Mouse (Mus musculus) MEL (cell line): ENCODE measurements around the gene Ccno. TPM values are rescaled to one million over a fixed set of nuclear protein-coding genes. Genes with fewer than 3 reads are reported as not detected.
A peak's percentile ranks its signal among the peaks of the same experiment; 100 is the strongest.

Experiments used
- DNase-seq: peaks from one replicate; pipeline ENCODE4 v3.0.0; 2011; ENCODE audit warnings: low read depth, low spot score
- H3K27ac ChIP-seq: 2 replicates; pipeline ENCODE4 v1.5.1; 2012; ENCODE audit warnings: low read depth, mild to moderate bottlenecking, control low read depth, low read length, moderate library complexity; ENCODE audit not compliant: control insufficient read depth
- H3K27me3 ChIP-seq, 2 experiments: fragments of 150-350 bp in 1 of 2; sonication (generic) in 1 of 2; 2 replicates each; pipeline ENCODE4 v1.6.1; 2012; ENCODE audit warnings: low read length in 2 of 2, mild to moderate bottlenecking in 2 of 2, improper control_type of control experiment in 1 of 2, moderate library complexity in 1 of 2; ENCODE audit not compliant: insufficient read depth in 2 of 2, control insufficient read depth in 1 of 2
- H3K36me3 ChIP-seq, 2 experiments: 2 replicates each; pipeline ENCODE4 v1.6.1; 2012 to 2014; ENCODE audit warnings: low read length in 2 of 2, improper control_type of control experiment in 1 of 2, inconsistent platforms in 1 of 2, mild to moderate bottlenecking in 1 of 2; ENCODE audit not compliant: insufficient read depth in 2 of 2, control insufficient read depth in 1 of 2
- H3K4me1 ChIP-seq, 2 experiments: fragments of 150-350 bp in 1 of 2; sonication (generic) in 1 of 2; 2 replicates each; pipeline ENCODE4 v1.6.1; 2012; ENCODE audit warnings: low read length in 2 of 2, improper control_type of control experiment in 1 of 2, mild to moderate bottlenecking in 1 of 2; ENCODE audit not compliant: insufficient read depth in 2 of 2, control insufficient read depth in 1 of 2
- H3K4me3 ChIP-seq, 2 experiments: fragments of 150-350 bp in 1 of 2; sonication (generic) in 1 of 2; 2 replicates each; pipeline ENCODE4 v1.5.1; 2012; ENCODE audit warnings: low read depth in 2 of 2, low read length in 2 of 2, mild to moderate bottlenecking in 2 of 2, moderate library complexity in 2 of 2, control low read depth in 1 of 2, improper control_type of control experiment in 1 of 2; ENCODE audit not compliant: control insufficient read depth in 1 of 2, insufficient read depth in 1 of 2
- H3K79me2 ChIP-seq: 2 replicates; pipeline ENCODE4 v1.6.1; 2012; ENCODE audit warnings: mild to moderate bottlenecking, low read length, moderate library complexity; ENCODE audit not compliant: control insufficient read depth, poor library complexity, insufficient read depth
- H3K9ac ChIP-seq: 2 replicates; pipeline ENCODE4 v1.6.1; 2012; ENCODE audit warnings: low read depth, mild to moderate bottlenecking, control low read depth, low read length, moderate library complexity; ENCODE audit not compliant: control insufficient read depth, poor library complexity, severe bottlenecking
- H3K9me3 ChIP-seq: fragments of 150-350 bp; sonication (generic); replicated peaks from 2 replicates; pipeline ENCODE4 v1.6.1; 2012; ENCODE audit warnings: mild to moderate bottlenecking, low read length, improper control_type of control experiment, moderate library complexity; ENCODE audit not compliant: insufficient read depth
- CTCF ChIP-seq, 3 experiments: IDR thresholded peaks in 2 of 3; conservative IDR thresholded peaks in 1 of 3; 2 replicates each; pipeline ENCODE4 v1.5.1; 2011 to 2012; ENCODE audit warnings: low read length in 3 of 3, low read depth in 2 of 3, mild to moderate bottlenecking in 2 of 3, improper control_type of control experiment in 1 of 3, inconsistent platforms in 1 of 3, mixed read lengths in 1 of 3, moderate library complexity in 1 of 3; ENCODE audit not compliant: control insufficient read depth in 1 of 3, insufficient read depth in 1 of 3, poor library complexity in 1 of 3, severe bottlenecking in 1 of 3
- ELF1 ChIP-seq: IDR thresholded peaks from 2 replicates; pipeline ENCODE4 v1.6.1; 2014; ENCODE audit warnings: low read depth, mild to moderate bottlenecking, inconsistent platforms, low read length, improper control_type of control experiment, moderate library complexity
- EP300 ChIP-seq, 2 experiments: IDR thresholded peaks; 2 replicates each; pipeline ENCODE4 v1.6.1; 2011; ENCODE audit warnings: improper control_type of control experiment in 2 of 2, low read length in 2 of 2, low read depth in 1 of 2, mild to moderate bottlenecking in 1 of 2
- GATA1 ChIP-seq: IDR thresholded peaks from 2 replicates; pipeline ENCODE4 v1.6.1; 2011; ENCODE audit warnings: low read depth, low read length, improper control_type of control experiment
- HCFC1 ChIP-seq: IDR thresholded peaks from 2 replicates; pipeline ENCODE4 v1.6.1; 2012; ENCODE audit warnings: low read depth, mild to moderate bottlenecking, inconsistent platforms, low read length, improper control_type of control experiment, moderate library complexity
- JUND ChIP-seq: IDR thresholded peaks from 2 replicates; pipeline ENCODE4 v1.6.1; 2011; ENCODE audit warnings: low read depth, mild to moderate bottlenecking, improper control_type of control experiment, low read length
- MEF2A ChIP-seq: IDR thresholded peaks from 2 replicates; pipeline ENCODE4 v1.6.1; 2014; ENCODE audit warnings: low read depth, mild to moderate bottlenecking, inconsistent platforms, low read length, improper control_type of control experiment; ENCODE audit not compliant: poor library complexity, insufficient replicate concordance, severe bottlenecking; ENCODE audit errors: extremely low read depth
- NRF1 ChIP-seq: IDR thresholded peaks from 2 replicates; pipeline ENCODE4 v1.6.1; 2014; ENCODE audit warnings: low read depth, mild to moderate bottlenecking, inconsistent platforms, low read length, improper control_type of control experiment, moderate library complexity; ENCODE audit not compliant: poor library complexity, insufficient read depth, severe bottlenecking
- POLR2A ChIP-seq, 2 experiments: IDR thresholded peaks; 2 replicates each; pipeline ENCODE4 v1.6.1; 2011 to 2012; ENCODE audit warnings: low read length in 2 of 2, mild to moderate bottlenecking in 2 of 2, control low read depth in 1 of 2, improper control_type of control experiment in 1 of 2, low read depth in 1 of 2, moderate library complexity in 1 of 2; ENCODE audit not compliant: control insufficient read depth in 1 of 2, insufficient read depth in 1 of 2, poor library complexity in 1 of 2
- POLR2AphosphoS2 ChIP-seq: IDR thresholded peaks from 2 replicates; pipeline ENCODE4 v1.6.1; 2011; ENCODE audit warnings: low read length, improper control_type of control experiment
- RAD21 ChIP-seq: IDR thresholded peaks from 2 replicates; pipeline ENCODE4 v1.6.1; 2011; ENCODE audit warnings: mild to moderate bottlenecking, low read depth, low read length, improper control_type of control experiment
- SMC3 ChIP-seq: IDR thresholded peaks from 2 replicates; pipeline ENCODE4 v1.6.1; 2011; ENCODE audit warnings: low read depth, low read length, improper control_type of control experiment
- TCF12 ChIP-seq: IDR thresholded peaks from 2 replicates; pipeline ENCODE4 v1.6.1; 2014; ENCODE audit warnings: low read depth, mild to moderate bottlenecking, inconsistent platforms, low read length, improper control_type of control experiment, moderate library complexity
- UBTF ChIP-seq: IDR thresholded peaks from 2 replicates; pipeline ENCODE4 v1.6.1; 2012; ENCODE audit warnings: low read depth, mild to moderate bottlenecking, inconsistent platforms, low read length, improper control_type of control experiment, moderate library complexity, borderline replicate concordance; ENCODE audit not compliant: insufficient read depth
- ZKSCAN1 ChIP-seq: IDR thresholded peaks from 2 replicates; pipeline ENCODE4 v1.6.1; 2012; ENCODE audit warnings: low read depth, mild to moderate bottlenecking, inconsistent platforms, low read length, improper control_type of control experiment, moderate library complexity
- ZMIZ1 ChIP-seq: IDR thresholded peaks from 2 replicates; pipeline ENCODE4 v1.6.1; 2012; ENCODE audit warnings: low read depth, mild to moderate bottlenecking, inconsistent platforms, low read length, improper control_type of control experiment, moderate library complexity
- polyA plus RNA-seq, 2 experiments: library from polyadenylated mRNA; stranded (reverse) in 1 of 2; unstranded in 1 of 2; fragments of >175 nt in 1 of 2; fragments of >200 nt in 1 of 2; gene quantifications; 2 replicates each; pipeline versions ENCODE4 v1.2.1 to v1.2.4; 2012; ENCODE audit warnings: low replicate concordance in 2 of 2, low read depth in 1 of 2; ENCODE audit not compliant: insufficient read length in 2 of 2, insufficient read depth in 1 of 2, missing spikeins in 1 of 2
- total RNA-seq: library from RNA; depleted of rRNA; stranded (reverse); fragments of 300-350 nt; gene quantifications from 2 replicates; pipeline ENCODE4 v1.2.3, GENCODE M21; 2012

Ccno gene
- total and polyA plus RNA-seq, 3 experiments, result 0.27 to 0.50 TPM; not detected in 1

- H3K27ac ChIP-seq, result no peak overlapping the region
- no peaks in the 10 kb centered on the region for H3K9me3 ChIP-seq
Measured at GRCm38 (mm10) chr13:112967267-112967666, 20.3 kb upstream of the Ccno start.

DNA sequence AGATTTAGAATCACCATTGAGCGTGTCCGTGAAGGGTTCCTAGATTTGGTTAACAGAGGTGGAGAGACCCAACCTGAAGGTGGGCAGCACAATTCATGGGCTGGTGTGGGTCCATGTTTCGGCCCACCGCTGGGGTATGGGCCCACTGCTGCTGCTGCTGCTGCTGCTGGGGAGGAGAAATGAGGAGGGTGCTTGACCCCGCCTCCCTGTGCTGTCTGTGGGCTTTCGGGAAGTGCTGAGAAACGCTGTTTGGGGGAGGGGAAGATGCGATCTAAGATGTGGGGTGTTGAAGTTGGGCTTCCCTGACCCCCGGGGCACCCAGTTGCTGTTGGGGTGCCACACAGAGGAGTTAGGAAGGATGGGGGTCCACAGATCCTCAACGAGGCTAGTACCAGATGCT, 10.9 kb upstream of the Ccno start:
- Histone ChIP-seq H3K9me3 (no peaks in the 10 kb centered on the region), H3K4me3 (peak overlapping the region; percentile 33 to 37; a peak in 3 of 4 replicates), H3K4me1 (no peaks in the 10 kb centered on the region), H3K27me3 (0 out of 4 replicates have a peak, but pooled peaks cover 0 to 3% of the 10 kb centered on the region in 2 experiments), H3K9ac (no peak overlapping the region), H3K36me3 (no peaks in the 10 kb centered on the region), H3K27ac (no peak overlapping the region), H3K79me2 (no peaks in the 10 kb centered on the region)
- no peak for TF ChIP-seq EP300 (IDR thresholded peaks at IDR 0.05; ENCODE audit: low read depth in 1 of 2, low read length in 2 of 2)
- TF ChIP-seq ELF1, result no peak
- TF ChIP-seq JUND, result no peak
- TF ChIP-seq GATA1, result no peak
- no peak for TF ChIP-seq ZKSCAN1
- TF ChIP-seq UBTF, result no peak
- no peak for TF ChIP-seq NRF1
- no peak for TF ChIP-seq ZMIZ1
- peak; percentile 42 for DNase-seq

More at GRCm38 (mm10) chr13:112967267-112967666, 20.3 kb upstream of the Ccno start:
- Histone ChIP-seq H3K79me2 (no peaks in the 10 kb centered on the region), H3K36me3 (peaks cover 0 to 7% of the 10 kb centered on the region in 2 experiments; a peak in 2 of 4 replicates), H3K4me1 (no peaks in the 10 kb centered on the region), H3K4me3 (no peak overlapping the region), H3K9ac (no peak overlapping the region), H3K27me3 (no peaks in the 10 kb centered on the region)
- DNase-seq, result no peak
- TF ChIP-seq TCF12 (no peak), POLR2AphosphoS2 (no peak), RAD21 (no peak), ELF1 (no peak), POLR2A (IDR thresholded peaks at IDR 0.05; ENCODE audit: control insufficient read depth in 1 of 2, insufficient read depth in 1 of 2, low read depth in 1 of 2, low read length in 2 of 2, poor library complexity in 1 of 2) (no peak), MEF2A (no peak), CTCF (IDR thresholded peaks at IDR 0.05 in 2 of 3, conservative IDR thresholded peaks at IDR 0.05 in 1 of 3; ENCODE audit: control insufficient read depth in 1 of 3, insufficient read depth in 1 of 3, low read depth in 2 of 3, low read length in 3 of 3, poor library complexity in 1 of 3, severe bottlenecking in 1 of 3) (no peak), HCFC1 (no peak), GATA1 (no peak), SMC3 (no peak)
